Mouse (Mus musculus) cerebellum, adult (tissue): ENCODE measurements around the gene Car4.

Experiments used
- ATAC-seq: cut with Nextera tagmentation; 2 replicates; pipeline ENCODE4 v1.9.2; 2017; ENCODE audit warnings: mild to moderate bottlenecking, moderate library complexity, mixed read lengths; ENCODE audit not compliant: insufficient number of reproducible peaks, low FRiP score, low TSS enrichment

The Car4 gene

DNA sequence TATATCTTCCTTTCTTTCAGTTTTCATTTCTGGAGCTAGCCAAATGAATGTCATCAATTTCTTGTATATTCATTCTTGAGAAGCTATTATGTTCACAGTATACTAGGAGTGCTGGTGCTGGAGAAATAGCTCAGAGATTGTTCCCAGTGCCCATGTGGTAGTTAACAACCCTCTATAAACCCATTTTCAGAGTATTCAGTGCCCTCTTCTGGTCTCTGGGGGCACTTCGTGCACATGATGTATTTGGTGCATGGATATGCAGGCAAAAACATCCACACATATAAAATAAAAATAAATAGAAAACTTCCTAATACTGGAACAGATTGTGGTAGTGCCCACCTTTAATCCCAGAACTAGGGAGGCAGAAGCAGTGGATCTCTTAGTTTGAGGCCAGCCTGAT lies 35.4 kb downstream of the Car4 start:
- ATAC-seq: no peak

DNA sequence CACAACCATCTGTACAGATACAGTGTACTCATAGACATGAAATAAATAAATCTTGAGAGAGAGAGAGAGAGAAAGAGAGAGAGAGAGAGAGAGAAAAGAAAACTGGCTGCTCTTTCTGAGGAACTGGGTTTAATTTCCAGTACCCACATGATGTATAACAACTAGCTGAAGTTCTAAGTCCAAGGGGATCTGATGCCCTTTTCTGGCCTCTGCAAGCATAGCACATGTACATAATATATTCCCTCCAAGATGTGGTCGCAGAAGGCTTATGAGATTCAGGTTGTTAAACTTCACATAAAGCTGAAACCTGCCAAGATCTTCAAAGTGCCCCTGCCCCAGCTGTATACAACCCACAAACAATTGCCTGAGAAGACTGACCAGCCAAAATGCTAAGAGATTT lies 37.7 kb downstream of the Car4 start:
- no peak for ATAC-seq

DNA sequence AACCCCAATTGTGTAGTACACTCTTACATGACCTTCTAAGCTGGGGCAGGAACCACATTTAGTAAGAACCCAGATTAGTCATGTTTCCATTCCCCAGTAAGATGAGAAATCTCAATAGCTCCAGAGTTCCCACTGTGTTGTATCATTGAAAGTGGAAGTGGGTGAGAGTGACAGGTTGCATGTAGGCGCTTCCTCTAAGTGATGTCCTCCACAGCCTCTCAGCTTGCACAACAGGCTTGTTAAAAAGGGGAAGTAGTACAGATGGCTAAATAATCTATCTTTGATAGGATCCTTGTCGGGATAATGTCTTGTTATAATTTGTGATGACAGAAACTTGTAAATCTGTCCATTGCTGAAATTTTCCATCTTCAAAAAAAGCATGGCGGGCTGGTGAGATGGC lies 46.0 kb downstream of the Car4 start:
- ATAC-seq: no peak

DNA sequence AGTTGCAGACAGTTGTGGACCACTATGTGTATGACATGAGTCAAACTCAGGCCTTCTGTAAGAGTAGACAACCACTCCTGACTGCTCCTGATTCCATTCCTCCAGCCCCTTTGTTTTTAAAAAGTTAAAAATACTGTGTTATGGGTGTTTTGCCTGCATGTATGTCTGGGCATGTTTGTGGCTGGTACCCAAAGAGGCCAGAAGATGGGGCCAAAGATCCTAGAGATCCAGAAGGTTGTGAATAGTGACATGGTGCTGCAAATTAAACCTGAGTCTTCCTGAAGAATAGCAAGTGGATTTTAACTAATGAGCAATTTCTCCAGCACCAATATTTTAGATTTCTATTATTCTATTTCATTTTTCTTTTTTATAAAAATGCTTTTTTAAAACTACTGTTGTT lies 55.5 kb downstream of the Car4 start:
- ATAC-seq: no peak
